Mouse (Mus musculus): ENCODE measurements around the gene Slc8a2.

DNA sequence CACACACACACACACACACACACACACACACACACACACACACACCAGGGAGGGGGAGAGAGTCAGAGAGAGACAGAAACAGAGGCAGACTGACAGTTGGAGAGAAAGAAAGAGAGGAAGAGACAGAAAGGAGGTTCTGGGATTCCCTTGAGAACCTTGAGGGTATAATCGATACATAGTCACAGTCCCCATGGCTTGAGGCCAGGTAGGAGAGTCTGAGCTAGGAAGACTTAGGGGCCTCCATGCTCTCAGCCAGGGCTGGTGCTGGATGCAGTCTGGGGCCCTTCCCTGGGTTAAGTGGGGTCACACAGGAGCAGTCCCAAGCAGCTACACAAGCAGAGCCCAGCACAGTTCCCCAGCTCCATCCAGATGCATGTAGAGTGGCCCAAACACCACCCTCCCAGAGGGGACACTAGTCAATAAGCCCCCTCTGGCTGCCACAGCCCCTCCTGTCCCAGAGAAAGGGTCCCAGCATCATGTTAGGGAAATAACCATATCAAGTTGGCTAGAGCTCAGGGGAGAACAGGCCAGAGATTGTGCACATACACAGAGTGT, 43.0 kb downstream of the Slc8a2 start:
- TF ChIP-seq POLR2A (IDR thresholded peaks at IDR 0.05; ENCODE audit: extremely low read depth, insufficient read depth, low read length) (no peak), CTCF (IDR thresholded peaks at IDR 0.05; ENCODE audit: low read depth, low read length) (no peak)
